Mouse (Mus musculus) heart, postnatal 0 days (tissue): ENCODE results near the gene Sowahb.

Experiments
- CTCF ChIP-seq: IDR thresholded peaks from 2 replicates; pipeline ENCODE4 v1.5.1; 2016; ENCODE audit warnings: antibody characterized with exemption, control low read depth, low read depth
- EP300 ChIP-seq: IDR thresholded peaks from 2 replicates; pipeline ENCODE4 v1.6.1; 2016; ENCODE audit warnings: antibody characterized with exemption, low read depth

- TF ChIP-seq EP300 = no peak
- TF ChIP-seq CTCF = no peak
Measured at GRCm38 (mm10) chr5:93040095-93040494, 4.7 kb downstream of the Sowahb start.
